Mouse (Mus musculus): ENCODE data around the gene Ywhag.

Gene Ywhag

GRCm38 (mm10) chr5:135934481-135935175 is at the start of gene Ywhag:
Gene Ywhag, minus strand, starts transcription at chr5:135934616.
- DNase-seq (ENCODE audit: low spot score in 2 of 2) = peak; percentile 98

- peak; percentile 33 to 59 for DNase-seq (ENCODE audit: low spot score in 2 of 2)
These were observed 48.0 kb upstream of the Ywhag start for GRCm38 (mm10) chr5:135982398-135982797.

GRCm38 (mm10) chr5:135979904-135980303 is 45.5 kb upstream of the Ywhag start, which contains the start of gene Zp3:
Gene Zp3, plus strand, starts transcription at chr5:135980099.
- no peak for DNase-seq (ENCODE audit: low spot score in 2 of 2)

- no peak for DNase-seq (ENCODE audit: low spot score in 2 of 2)
These were observed 45.0 kb upstream of the Ywhag start for GRCm38 (mm10) chr5:135979381-135979780.

GRCm38 (mm10) chr5:135975893-135976668 is 41.7 kb upstream of the Ywhag start:
- DNase-seq (ENCODE audit: low spot score in 2 of 2) = no peak

- no peak for DNase-seq (ENCODE audit: low spot score in 2 of 2)
These were observed 39.9 kb upstream of the Ywhag start, which contains the start of gene Ssc4d for GRCm38 (mm10) chr5:135974365-135974764. Gene Ssc4d, minus strand, starts transcription at chr5:135974531.

GRCm38 (mm10) chr5:135971876-135972275 is 37.5 kb upstream of the Ywhag start:
- no peak for DNase-seq (ENCODE audit: low spot score in 2 of 2)

GRCm38 (mm10) chr5:135970247-135970646 is 35.8 kb upstream of the Ywhag start:
- no peak for DNase-seq (ENCODE audit: low spot score in 2 of 2)

- peak; percentile 66 to 84 for DNase-seq (ENCODE audit: low spot score in 2 of 2)
These were observed 34.4 kb upstream of the Ywhag start for GRCm38 (mm10) chr5:135968781-135969180.

- peak in 1 of 2 experiments; percentile 68 for DNase-seq (ENCODE audit: low spot score in 2 of 2)
These were observed 32.5 kb upstream of the Ywhag start for GRCm38 (mm10) chr5:135966866-135967265.

GRCm38 (mm10) chr5:135965501-135965930 is 31.1 kb upstream of the Ywhag start:
- no peak for DNase-seq (ENCODE audit: low spot score in 2 of 2)

GRCm38 (mm10) chr5:135963280-135963627 is 28.8 kb upstream of the Ywhag start:
- no peak for DNase-seq (ENCODE audit: low spot score in 2 of 2)

GRCm38 (mm10) chr5:135962492-135963279 is 28.3 kb upstream of the Ywhag start:
- peak; percentile 94 to 99 for DNase-seq (ENCODE audit: low spot score in 2 of 2)

- peak in 1 of 2 experiments; percentile 42 for DNase-seq (ENCODE audit: low spot score in 2 of 2)
These were observed 27.7 kb upstream of the Ywhag start for GRCm38 (mm10) chr5:135962125-135962491.

GRCm38 (mm10) chr5:135960909-135961635 is 26.7 kb upstream of the Ywhag start:
- DNase-seq (ENCODE audit: low spot score in 2 of 2) = no peak

GRCm38 (mm10) chr5:135959911-135960310 is 25.5 kb upstream of the Ywhag start:
- no peak for DNase-seq (ENCODE audit: low spot score in 2 of 2)

- no peak for DNase-seq (ENCODE audit: low spot score in 2 of 2)
These were observed 24.0 kb upstream of the Ywhag start for GRCm38 (mm10) chr5:135958367-135958766.

GRCm38 (mm10) chr5:135957207-135957974 is 23.0 kb upstream of the Ywhag start:
- peak; percentile 84 to 95 for DNase-seq (ENCODE audit: low spot score in 2 of 2)

GRCm38 (mm10) chr5:135956300-135957206 is 22.1 kb upstream of the Ywhag start:
- no peak for DNase-seq (ENCODE audit: low spot score in 2 of 2)

- DNase-seq (ENCODE audit: low spot score in 2 of 2) = no peak
These were observed 18.4 kb upstream of the Ywhag start for GRCm38 (mm10) chr5:135952830-135953229.
